Mouse (Mus musculus): ENCODE results near the gene Dut.

GRCm38 (mm10) chr2:125253699-125254098 lies 6.7 kb downstream of the Dut start:
- TF ChIP-seq CTCF (IDR thresholded peaks at IDR 0.05; ENCODE audit: control insufficient read depth, insufficient read depth, low read length) (no peak), POLR2A (IDR thresholded peaks at IDR 0.05; ENCODE audit: borderline replicate concordance, control insufficient read depth, low read depth, low read length) (no peak)
